Mouse (Mus musculus): ENCODE data around the gene Elp4.

The Elp4 gene

GRCm38 (mm10) chr2:105805210-105805609 lies 99.2 kb downstream of the Elp4 start:
- DNase-seq (ENCODE audit: low spot score), result no peak

GRCm38 (mm10) chr2:105804506-105804905 lies 99.9 kb downstream of the Elp4 start:
- DNase-seq (ENCODE audit: low spot score), result no peak

GRCm38 (mm10) chr2:105803427-105803826 lies 100.9 kb downstream of the Elp4 start:
- no peak for DNase-seq (ENCODE audit: low spot score)

- no peak for DNase-seq (ENCODE audit: low spot score)
Observed at GRCm38 (mm10) chr2:105802902-105803301, 101.5 kb downstream of the Elp4 start.

- DNase-seq (ENCODE audit: low spot score), result no peak
Observed at GRCm38 (mm10) chr2:105801536-105801935, 102.8 kb downstream of the Elp4 start.

GRCm38 (mm10) chr2:105800694-105801093 lies 103.7 kb downstream of the Elp4 start:
- DNase-seq (ENCODE audit: low spot score), result no peak

GRCm38 (mm10) chr2:105799840-105800239 lies 104.5 kb downstream of the Elp4 start:
- no peak for DNase-seq (ENCODE audit: low spot score)

- DNase-seq (ENCODE audit: low spot score), result no peak
Observed at GRCm38 (mm10) chr2:105797842-105798241, 106.5 kb downstream of the Elp4 start.

- no peak for DNase-seq (ENCODE audit: low spot score)
Observed at GRCm38 (mm10) chr2:105796101-105796500, 108.3 kb downstream of the Elp4 start.

GRCm38 (mm10) chr2:105792339-105793120 lies 111.8 kb downstream of the Elp4 start:
- DNase-seq (ENCODE audit: low spot score), result no peak

GRCm38 (mm10) chr2:105789936-105790335 lies 114.4 kb downstream of the Elp4 start:
- no peak for DNase-seq (ENCODE audit: low spot score)

GRCm38 (mm10) chr2:105787726-105788125 lies 116.6 kb downstream of the Elp4 start:
- no peak for DNase-seq (ENCODE audit: low spot score)

GRCm38 (mm10) chr2:105786986-105787385 lies 117.4 kb downstream of the Elp4 start:
- no peak for DNase-seq (ENCODE audit: low spot score)

- DNase-seq (ENCODE audit: low spot score), result no peak
Observed at GRCm38 (mm10) chr2:105782885-105783284, 121.5 kb downstream of the Elp4 start.

- DNase-seq (ENCODE audit: low spot score), result no peak
Observed at GRCm38 (mm10) chr2:105780739-105781138, 123.6 kb downstream of the Elp4 start.

- no peak for DNase-seq (ENCODE audit: low spot score)
Observed at GRCm38 (mm10) chr2:105779320-105779891, 125.0 kb downstream of the Elp4 start.

GRCm38 (mm10) chr2:105771314-105771713 lies 133.1 kb downstream of the Elp4 start:
- DNase-seq (ENCODE audit: low spot score), result no peak

GRCm38 (mm10) chr2:105769747-105770328 lies 134.5 kb downstream of the Elp4 start:
- DNase-seq (ENCODE audit: low spot score), result no peak

GRCm38 (mm10) chr2:105753512-105753911 lies 150.9 kb downstream of the Elp4 start:
- no peak for DNase-seq (ENCODE audit: low spot score)

GRCm38 (mm10) chr2:105749111-105749510 lies 155.3 kb downstream of the Elp4 start:
- no peak for DNase-seq (ENCODE audit: low spot score)

GRCm38 (mm10) chr2:105746896-105747295 lies 157.5 kb downstream of the Elp4 start:
- DNase-seq (ENCODE audit: low spot score), result no peak

- no peak for DNase-seq (ENCODE audit: low spot score)
Observed at GRCm38 (mm10) chr2:105736166-105736565, 168.2 kb downstream of the Elp4 start.

- no peak for DNase-seq (ENCODE audit: low spot score)
Observed at GRCm38 (mm10) chr2:105730704-105731103, 173.7 kb downstream of the Elp4 start.
